Mouse (Mus musculus) 3T3-L1 (cell line): Measurements from ENCODE around the gene Dhx58.

Experiments used
- DNase-seq: peaks from one replicate; pipeline ENCODE4 v3.0.0-alpha.2; 2015; ENCODE audit warnings: low read depth, low spot score

Dhx58 gene

DNA sequence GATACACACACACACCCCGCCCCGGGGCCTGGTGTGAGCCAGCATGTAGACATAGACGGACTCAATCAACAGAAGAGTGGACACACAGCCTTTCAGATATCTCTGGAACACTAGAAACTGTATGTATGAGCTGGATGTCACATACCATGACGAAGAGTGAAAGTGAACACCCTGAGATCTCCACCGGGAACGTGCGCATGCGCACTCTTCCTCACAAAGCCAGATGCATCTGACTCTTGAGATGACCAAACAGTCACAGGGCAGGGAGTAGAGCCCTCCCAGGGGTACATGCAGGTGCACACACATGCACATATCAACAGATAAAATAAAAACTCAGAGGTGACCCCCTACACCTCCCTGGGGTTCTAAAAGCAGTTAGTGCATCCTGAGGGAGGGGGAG is 55.7 kb downstream of the Dhx58 start:
- no peak for DNase-seq

- DNase-seq: peak; percentile 58
These were observed 57.8 kb downstream of the Dhx58 start for GRCm38 (mm10) chr11:100646265-100646664.
